Mouse (Mus musculus) liver, postnatal 0 days (tissue): ENCODE results near the gene Sox13. TPM values are rescaled to one million over a fixed set of nuclear protein-coding genes. Genes with fewer than 3 reads are reported as not detected.
A peak's percentile ranks its signal among the peaks of the same experiment; 100 is the strongest.

ENCODE experiments used
- ATAC-seq: fragments of 200-750 bp; cut with Nextera tagmentation; 2 replicates; pipeline ENCODE4 v1.8.0; 2017; ENCODE audit warnings: mild to moderate bottlenecking, moderate library complexity
- DNase-seq: peaks from one replicate; pipeline ENCODE4 v3.0.0-alpha.2; 2016
- H3K27ac ChIP-seq: fragments of 300-500 bp; sonication (generic); 2 replicates; pipeline ENCODE4 v1.5.1; 2014; ENCODE audit warnings: antibody characterized with exemption, moderate library complexity, mild to moderate bottlenecking, low read depth
- H3K27me3 ChIP-seq: fragments of 300-500 bp; sonication (generic); 2 replicates; pipeline ENCODE4 v1.6.1; 2014; ENCODE audit warnings: low read length, control low read depth, mixed read lengths; ENCODE audit not compliant: insufficient read depth
- H3K36me3 ChIP-seq: fragments of 300-500 bp; sonication (generic); replicated peaks from 2 replicates; pipeline ENCODE4 v1.6.1; 2014; ENCODE audit warnings: mild to moderate bottlenecking, control low read depth, low read length, moderate library complexity, mixed read lengths; ENCODE audit not compliant: insufficient read depth
- H3K4me1 ChIP-seq: fragments of 300-500 bp; sonication (generic); 2 replicates; pipeline ENCODE4 v1.6.1; 2014; ENCODE audit warnings: antibody characterized with exemption, mild to moderate bottlenecking, control low read depth; ENCODE audit not compliant: insufficient read depth
- H3K4me2 ChIP-seq: fragments of 300-500 bp; sonication (generic); 2 replicates; pipeline ENCODE4 v1.6.1; 2014; ENCODE audit warnings: low read depth, mild to moderate bottlenecking, low read length, moderate library complexity, mixed read lengths
- H3K4me3 ChIP-seq: fragments of 300-500 bp; sonication (generic); 2 replicates; pipeline ENCODE4 v1.5.1; 2014; ENCODE audit warnings: low read depth, low read length
- H3K9ac ChIP-seq: fragments of 300-500 bp; sonication (generic); replicated peaks from 2 replicates; pipeline ENCODE4 v1.6.1; 2014; ENCODE audit warnings: mild to moderate bottlenecking, moderate library complexity
- H3K9me3 ChIP-seq: fragments of 300-500 bp; sonication (generic); 2 replicates; pipeline ENCODE4 v1.6.1; 2016; ENCODE audit warnings: mild to moderate bottlenecking, control low read depth, low read length, mixed read lengths
- CTCF ChIP-seq: sonication (generic); IDR thresholded peaks from 2 replicates; pipeline ENCODE4 v1.5.1; 2016; ENCODE audit warnings: antibody characterized with exemption, low read depth
- EP300 ChIP-seq: IDR thresholded peaks from 2 replicates; pipeline ENCODE4 v1.6.1; 2016; ENCODE audit warnings: antibody characterized with exemption, low read depth, mild to moderate bottlenecking
- WGBS: fragments of 180-500 bp; shearing (Covaris S2); extraction: QIAGEN DNeasy Blood & Tissue Kit; methylation state at CpG from one replicate; pipeline ENCODE4 v1.1.7; 2014; ENCODE audit not compliant: insufficient replicate concordance; 5-methylcytosine and 5-hydroxymethylcytosine counted together
- polyA plus RNA-seq: library from polyadenylated mRNA; unstranded; fragments of >200 nt; fragmentation: Nextera tagmentation; extraction: Ambion mirVana; gene quantifications from 2 replicates; pipeline ENCODE4 v1.2.1, GENCODE M21; 2015

Gene Sox13
- polyA plus RNA-seq, 1 experiment from 2014 or later: 1.3 TPM

DNA sequence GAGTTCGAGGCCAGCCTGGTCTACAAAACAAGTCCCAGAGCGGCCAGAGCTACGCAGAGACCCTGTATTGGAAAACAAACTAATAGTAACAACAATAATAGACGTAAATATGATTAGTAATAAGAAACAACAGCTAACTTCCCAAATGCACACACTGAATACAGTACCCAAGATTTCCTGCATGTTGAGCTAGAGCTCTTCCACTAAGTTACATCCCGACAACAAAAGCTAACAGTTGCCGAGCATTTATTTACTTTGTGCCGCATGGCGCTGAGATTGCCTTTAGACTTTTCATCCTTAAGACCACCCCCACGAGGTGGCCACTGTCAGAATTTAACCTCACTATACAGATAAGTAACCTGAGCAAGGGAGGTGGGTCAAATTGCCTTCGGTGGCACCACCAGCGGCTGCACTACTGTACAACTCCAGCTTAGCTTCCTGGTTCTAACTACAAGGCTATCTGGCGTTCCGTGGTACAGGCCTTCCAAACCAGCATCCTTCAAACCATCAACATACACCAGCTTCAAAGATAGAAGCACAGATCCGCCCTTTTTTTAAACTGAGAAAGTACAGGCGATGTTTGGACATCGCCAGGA is 2.1 kb downstream of the Sox13 start:
- ATAC-seq: no peak
- peak overlapping the region; percentile 86 for H3K4me2 ChIP-seq
- H3K27me3 ChIP-seq: peaks cover 7% of the 10 kb centered on the region
- WGBS: 44% methylated on average over 16 of the region's 16 CpGs
- peak; percentile 12 for DNase-seq
- no peak overlapping the region for H3K9ac ChIP-seq
- no peaks in the 10 kb centered on the region for H3K9me3 ChIP-seq
- peaks cover 17% of the 10 kb centered on the region for H3K4me1 ChIP-seq
- H3K36me3 ChIP-seq: no peaks in the 10 kb centered on the region
- 0 out of 2 replicates have a peak, but pooled peaks have one; percentile 14 for TF ChIP-seq CTCF
- no peak for TF ChIP-seq EP300
- no peak overlapping the region for H3K27ac ChIP-seq
- peak overlapping the region; percentile 57; the same call in 1 of the 2 replicates for H3K4me3 ChIP-seq

DNA sequence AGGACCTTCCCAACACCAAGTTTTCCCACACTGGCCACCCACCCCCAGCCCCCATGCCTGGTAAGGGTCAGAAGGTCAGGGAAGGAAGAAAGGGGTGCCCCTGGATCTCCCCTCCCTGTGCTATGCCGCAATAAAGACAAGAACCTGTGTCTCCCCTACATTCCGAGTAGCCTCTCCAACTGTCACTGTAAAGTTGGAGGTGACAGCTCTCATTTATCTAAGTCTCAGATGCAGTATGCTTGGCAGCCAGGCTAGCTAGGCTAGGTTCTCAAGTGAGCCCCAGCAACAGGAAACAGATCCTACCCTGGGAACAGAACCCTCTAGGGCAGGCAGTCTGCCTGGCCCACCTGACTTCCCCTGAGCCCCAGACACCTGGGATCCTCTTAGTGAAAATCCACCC is 3.1 kb downstream of the Sox13 start:
- Histone ChIP-seq H3K9me3 (no peaks in the 10 kb centered on the region), H3K27me3 (peaks cover 7% of the 10 kb centered on the region), H3K4me2 (no peak overlapping the region), H3K4me3 (no peak overlapping the region), H3K9ac (no peak overlapping the region), H3K27ac (no peak overlapping the region), H3K36me3 (no peaks in the 10 kb centered on the region), H3K4me1 (peaks cover 22% of the 10 kb centered on the region)
- TF ChIP-seq EP300 (no peak), CTCF (no peak)
- DNase-seq (no peak), ATAC-seq (no peak)
- 63% methylated on average over 2 of the region's 2 CpGs for WGBS

- Histone ChIP-seq H3K4me2 (no peak overlapping the region), H3K9me3 (no peaks in the 10 kb centered on the region), H3K4me1 (peaks cover 24% of the 10 kb centered on the region), H3K4me3 (no peak overlapping the region), H3K9ac (no peak overlapping the region), H3K36me3 (no peaks in the 10 kb centered on the region), H3K27me3 (peaks cover 7% of the 10 kb centered on the region), H3K27ac (no peak overlapping the region)
- no peak for TF ChIP-seq CTCF
- TF ChIP-seq EP300: no peak
- DNase-seq (no peak), ATAC-seq (no peak)
- 66% methylated on average over 3 of the region's 3 CpGs for WGBS
Measured at GRCm38 (mm10) chr1:133420491-133420890, 3.7 kb downstream of the Sox13 start.

DNA sequence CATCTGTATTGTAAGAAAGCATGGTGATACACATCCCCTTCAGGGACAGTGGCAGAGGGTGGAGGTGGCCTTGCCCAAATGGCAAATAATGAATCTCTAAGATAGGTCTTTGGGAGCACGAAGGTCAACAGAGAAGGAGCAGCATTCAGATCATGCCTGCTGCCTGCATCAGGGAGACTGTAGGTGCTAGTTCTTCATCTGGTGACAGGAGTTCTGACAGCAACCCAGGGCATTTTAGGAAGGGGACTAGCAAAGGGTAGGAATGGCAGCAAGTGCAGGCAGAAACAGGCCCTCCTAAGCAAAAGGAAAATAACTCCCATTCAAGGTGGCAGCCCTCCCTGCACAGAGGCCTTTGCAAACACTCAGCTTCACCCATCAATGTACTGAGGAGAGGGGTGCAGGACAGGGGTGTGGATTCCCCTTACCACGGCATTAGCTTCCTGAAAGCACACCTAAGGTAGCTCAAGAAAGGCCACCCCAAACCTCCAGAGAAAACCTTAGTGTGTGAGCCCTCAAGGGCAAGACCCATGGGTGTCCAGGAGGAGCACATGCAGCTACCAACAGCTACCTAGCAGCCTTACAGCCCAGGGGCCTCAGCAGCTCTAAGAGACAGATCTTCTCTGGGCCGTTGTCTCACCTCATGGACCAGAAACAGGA is 4.9 kb downstream of the Sox13 start:
- Histone ChIP-seq H3K27ac (no peak overlapping the region), H3K4me1 (peaks cover 24% of the 10 kb centered on the region), H3K9ac (no peak overlapping the region)

GRCm38 (mm10) chr1:133418164-133418800 is 5.9 kb downstream of the Sox13 start:
- no peaks in the 10 kb centered on the region for H3K36me3 ChIP-seq
- DNase-seq (peak; percentile 79), ATAC-seq (peak; percentile 77)
- H3K4me2 ChIP-seq: peak overlapping the region; percentile 78
- peaks cover 2% of the 10 kb centered on the region for H3K27me3 ChIP-seq
- H3K4me3 ChIP-seq: peak overlapping the region; percentile 58
- peaks cover 24% of the 10 kb centered on the region for H3K4me1 ChIP-seq
- TF ChIP-seq CTCF (no peak), EP300 (no peak)
- H3K27ac ChIP-seq: peak overlapping the region; percentile 66
- 3% methylated on average over 28 of the region's 28 CpGs for WGBS
- H3K9me3 ChIP-seq: no peaks in the 10 kb centered on the region
- H3K9ac ChIP-seq: peak overlapping the region; percentile 74

More for the DNA sequence above, 4.9 kb downstream of the Sox13 start:
- H3K9me3 ChIP-seq: no peaks in the 10 kb centered on the region
- DNase-seq (no peak), ATAC-seq (no peak)
- no peak overlapping the region for H3K4me3 ChIP-seq
- no peaks in the 10 kb centered on the region for H3K36me3 ChIP-seq
- no peak for TF ChIP-seq CTCF
- no peak for TF ChIP-seq EP300
- WGBS: 70% methylated on average over 3 of the region's 3 CpGs
- H3K4me2 ChIP-seq: no peak overlapping the region
- H3K27me3 ChIP-seq: peaks cover 7% of the 10 kb centered on the region

DNA sequence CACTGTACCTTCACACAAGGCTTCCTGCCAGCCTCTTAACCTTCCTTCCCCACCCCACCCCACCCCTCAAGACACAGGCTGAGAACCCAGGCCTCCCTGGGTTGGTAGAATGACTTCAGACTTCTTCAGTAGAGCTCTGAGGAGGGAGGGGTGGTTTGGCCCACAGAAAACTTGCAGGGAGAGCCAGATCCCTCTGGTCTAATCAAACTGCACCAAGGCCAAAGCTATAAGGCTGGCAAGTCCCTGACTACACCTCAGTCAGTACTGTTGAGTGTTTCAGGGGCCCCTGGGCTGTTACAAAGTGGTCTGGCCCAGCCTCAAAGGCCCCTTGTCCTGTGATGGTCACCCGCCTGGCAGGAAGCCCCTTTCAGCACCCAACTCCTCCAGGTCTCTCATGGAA is 6.6 kb downstream of the Sox13 start:
- Histone ChIP-seq H3K4me3 (peak overlapping the region; percentile 58; the same call in 1 of the 2 replicates), H3K4me2 (peak overlapping the region; percentile 78), H3K36me3 (no peaks in the 10 kb centered on the region), H3K9me3 (no peaks in the 10 kb centered on the region), H3K27ac (peak overlapping the region; percentile 66), H3K27me3 (no peaks in the 10 kb centered on the region; the same call in 1 of the 2 replicates), H3K4me1 (peaks cover 24% of the 10 kb centered on the region), H3K9ac (peak overlapping the region; percentile 74; the same call in 1 of the 2 replicates)
- TF ChIP-seq CTCF (no peak), EP300 (no peak)
- no peak for ATAC-seq
- no peak for DNase-seq
- WGBS: 44% methylated on average over 1 of the region's 1 CpGs
